Mouse (Mus musculus) MEL (cell line): ENCODE measurements around the gene Grid1. TPM values are rescaled to one million over a fixed set of nuclear protein-coding genes. Genes with fewer than 3 reads are reported as not detected.

Experiments used
- DNase-seq: peaks from one replicate; pipeline ENCODE4 v3.0.0; 2011; ENCODE audit warnings: low read depth, low spot score
- H3K27ac ChIP-seq: 2 replicates; pipeline ENCODE4 v1.5.1; 2012; ENCODE audit warnings: low read depth, mild to moderate bottlenecking, control low read depth, low read length, moderate library complexity; ENCODE audit not compliant: control insufficient read depth
- H3K27me3 ChIP-seq, 2 experiments: fragments of 150-350 bp in 1 of 2; sonication (generic) in 1 of 2; 2 replicates each; pipeline ENCODE4 v1.6.1; 2012; ENCODE audit warnings: low read length in 2 of 2, mild to moderate bottlenecking in 2 of 2, improper control_type of control experiment in 1 of 2, moderate library complexity in 1 of 2; ENCODE audit not compliant: insufficient read depth in 2 of 2, control insufficient read depth in 1 of 2
- H3K36me3 ChIP-seq, 2 experiments: 2 replicates each; pipeline ENCODE4 v1.6.1; 2012 to 2014; ENCODE audit warnings: low read length in 2 of 2, improper control_type of control experiment in 1 of 2, inconsistent platforms in 1 of 2, mild to moderate bottlenecking in 1 of 2; ENCODE audit not compliant: insufficient read depth in 2 of 2, control insufficient read depth in 1 of 2
- H3K4me1 ChIP-seq, 2 experiments: fragments of 150-350 bp in 1 of 2; sonication (generic) in 1 of 2; 2 replicates each; pipeline ENCODE4 v1.6.1; 2012; ENCODE audit warnings: low read length in 2 of 2, improper control_type of control experiment in 1 of 2, mild to moderate bottlenecking in 1 of 2; ENCODE audit not compliant: insufficient read depth in 2 of 2, control insufficient read depth in 1 of 2
- H3K4me3 ChIP-seq, 2 experiments: fragments of 150-350 bp in 1 of 2; sonication (generic) in 1 of 2; 2 replicates each; pipeline ENCODE4 v1.5.1; 2012; ENCODE audit warnings: low read depth in 2 of 2, low read length in 2 of 2, mild to moderate bottlenecking in 2 of 2, moderate library complexity in 2 of 2, control low read depth in 1 of 2, improper control_type of control experiment in 1 of 2; ENCODE audit not compliant: control insufficient read depth in 1 of 2, insufficient read depth in 1 of 2
- H3K79me2 ChIP-seq: 2 replicates; pipeline ENCODE4 v1.6.1; 2012; ENCODE audit warnings: mild to moderate bottlenecking, low read length, moderate library complexity; ENCODE audit not compliant: control insufficient read depth, poor library complexity, insufficient read depth
- H3K9ac ChIP-seq: 2 replicates; pipeline ENCODE4 v1.6.1; 2012; ENCODE audit warnings: low read depth, mild to moderate bottlenecking, control low read depth, low read length, moderate library complexity; ENCODE audit not compliant: control insufficient read depth, poor library complexity, severe bottlenecking
- H3K9me3 ChIP-seq: fragments of 150-350 bp; sonication (generic); replicated peaks from 2 replicates; pipeline ENCODE4 v1.6.1; 2012; ENCODE audit warnings: mild to moderate bottlenecking, low read length, improper control_type of control experiment, moderate library complexity; ENCODE audit not compliant: insufficient read depth
- CHD1 ChIP-seq: IDR thresholded peaks from 2 replicates; pipeline ENCODE4 v1.6.1; 2012; ENCODE audit warnings: low read depth, mild to moderate bottlenecking, inconsistent platforms, low read length, improper control_type of control experiment
- CTCF ChIP-seq, 3 experiments: IDR thresholded peaks in 2 of 3; conservative IDR thresholded peaks in 1 of 3; 2 replicates each; pipeline ENCODE4 v1.5.1; 2011 to 2012; ENCODE audit warnings: low read length in 3 of 3, low read depth in 2 of 3, mild to moderate bottlenecking in 2 of 3, improper control_type of control experiment in 1 of 3, inconsistent platforms in 1 of 3, mixed read lengths in 1 of 3, moderate library complexity in 1 of 3; ENCODE audit not compliant: control insufficient read depth in 1 of 3, insufficient read depth in 1 of 3, poor library complexity in 1 of 3, severe bottlenecking in 1 of 3
- E2F4 ChIP-seq: IDR thresholded peaks from 2 replicates; pipeline ENCODE4 v1.6.1; 2011; ENCODE audit warnings: low read depth, low read length, improper control_type of control experiment, borderline replicate concordance
- ELF1 ChIP-seq: IDR thresholded peaks from 2 replicates; pipeline ENCODE4 v1.6.1; 2014; ENCODE audit warnings: low read depth, mild to moderate bottlenecking, inconsistent platforms, low read length, improper control_type of control experiment, moderate library complexity
- EP300 ChIP-seq, 2 experiments: IDR thresholded peaks; 2 replicates each; pipeline ENCODE4 v1.6.1; 2011; ENCODE audit warnings: improper control_type of control experiment in 2 of 2, low read length in 2 of 2, low read depth in 1 of 2, mild to moderate bottlenecking in 1 of 2
- ETS1 ChIP-seq: IDR thresholded peaks from 2 replicates; pipeline ENCODE4 v1.6.1; 2012; ENCODE audit warnings: low read depth, mild to moderate bottlenecking, inconsistent platforms, low read length, improper control_type of control experiment, moderate library complexity
- JUND ChIP-seq: IDR thresholded peaks from 2 replicates; pipeline ENCODE4 v1.6.1; 2011; ENCODE audit warnings: low read depth, mild to moderate bottlenecking, improper control_type of control experiment, low read length
- KAT2A ChIP-seq: conservative IDR thresholded peaks from 2 replicates; pipeline ENCODE4 v1.6.1; 2012; ENCODE audit warnings: low read depth, low read length, improper control_type of control experiment, inconsistent platforms
- MAFK ChIP-seq: IDR thresholded peaks from 2 replicates; pipeline ENCODE4 v1.6.1; 2011; ENCODE audit warnings: low read depth, mild to moderate bottlenecking, low read length, improper control_type of control experiment, borderline replicate concordance
- MAX ChIP-seq: IDR thresholded peaks from 2 replicates; pipeline ENCODE4 v1.6.1; 2011; ENCODE audit warnings: low read length, improper control_type of control experiment
- MEF2A ChIP-seq: IDR thresholded peaks from 2 replicates; pipeline ENCODE4 v1.6.1; 2014; ENCODE audit warnings: low read depth, mild to moderate bottlenecking, inconsistent platforms, low read length, improper control_type of control experiment; ENCODE audit not compliant: poor library complexity, insufficient replicate concordance, severe bottlenecking; ENCODE audit errors: extremely low read depth
- MXI1 ChIP-seq: IDR thresholded peaks from 2 replicates; pipeline ENCODE4 v1.6.1; 2011; ENCODE audit warnings: mild to moderate bottlenecking, low read depth, low read length, improper control_type of control experiment
- NRF1 ChIP-seq: IDR thresholded peaks from 2 replicates; pipeline ENCODE4 v1.6.1; 2014; ENCODE audit warnings: low read depth, mild to moderate bottlenecking, inconsistent platforms, low read length, improper control_type of control experiment, moderate library complexity; ENCODE audit not compliant: poor library complexity, insufficient read depth, severe bottlenecking
- POLR2A ChIP-seq, 2 experiments: IDR thresholded peaks; 2 replicates each; pipeline ENCODE4 v1.6.1; 2011 to 2012; ENCODE audit warnings: low read length in 2 of 2, mild to moderate bottlenecking in 2 of 2, control low read depth in 1 of 2, improper control_type of control experiment in 1 of 2, low read depth in 1 of 2, moderate library complexity in 1 of 2; ENCODE audit not compliant: control insufficient read depth in 1 of 2, insufficient read depth in 1 of 2, poor library complexity in 1 of 2
- POLR2AphosphoS2 ChIP-seq: IDR thresholded peaks from 2 replicates; pipeline ENCODE4 v1.6.1; 2011; ENCODE audit warnings: low read length, improper control_type of control experiment
- POLR2AphosphoS5 ChIP-seq: IDR thresholded peaks from 2 replicates; pipeline ENCODE4 v1.6.1; 2012; ENCODE audit warnings: low read depth, borderline replicate concordance, mild to moderate bottlenecking, inconsistent platforms, low read length, moderate library complexity, mixed read lengths
- SMC3 ChIP-seq: IDR thresholded peaks from 2 replicates; pipeline ENCODE4 v1.6.1; 2011; ENCODE audit warnings: low read depth, low read length, improper control_type of control experiment
- TAL1 ChIP-seq: IDR thresholded peaks from 2 replicates; pipeline ENCODE4 v1.6.1; 2012; ENCODE audit warnings: mild to moderate bottlenecking, inconsistent platforms, low read length, moderate library complexity, mixed read lengths
- TBP ChIP-seq: IDR thresholded peaks from 2 replicates; pipeline ENCODE4 v1.8.0; 2011; ENCODE audit warnings: low read depth, low read length, improper control_type of control experiment
- USF1 ChIP-seq: IDR thresholded peaks from 2 replicates; pipeline ENCODE4 v1.6.1; 2014; ENCODE audit warnings: low read depth, mild to moderate bottlenecking, inconsistent platforms, low read length, improper control_type of control experiment, moderate library complexity
- USF2 ChIP-seq, 2 experiments: IDR thresholded peaks; 2 replicates each; pipeline ENCODE4 v1.6.1; 2011 to 2012; ENCODE audit warnings: improper control_type of control experiment in 2 of 2, low read length in 2 of 2, borderline replicate concordance in 1 of 2, inconsistent platforms in 1 of 2, low read depth in 1 of 2, mild to moderate bottlenecking in 1 of 2; ENCODE audit not compliant: insufficient read depth in 1 of 2
- ZMIZ1 ChIP-seq: IDR thresholded peaks from 2 replicates; pipeline ENCODE4 v1.6.1; 2012; ENCODE audit warnings: low read depth, mild to moderate bottlenecking, inconsistent platforms, low read length, improper control_type of control experiment, moderate library complexity
- polyA plus RNA-seq, 2 experiments: library from polyadenylated mRNA; stranded (reverse) in 1 of 2; unstranded in 1 of 2; fragments of >175 nt in 1 of 2; fragments of >200 nt in 1 of 2; gene quantifications; 2 replicates each; pipeline versions ENCODE4 v1.2.1 to v1.2.4; 2012; ENCODE audit warnings: low replicate concordance in 2 of 2, low read depth in 1 of 2; ENCODE audit not compliant: insufficient read length in 2 of 2, insufficient read depth in 1 of 2, missing spikeins in 1 of 2
- total RNA-seq: library from RNA; depleted of rRNA; stranded (reverse); fragments of 300-350 nt; gene quantifications from 2 replicates; pipeline ENCODE4 v1.2.3, GENCODE M21; 2012

Gene Grid1
- total and polyA plus RNA-seq, 3 experiments, result not detected

- no peaks in the 10 kb centered on the region for H3K4me1 ChIP-seq
- H3K9ac ChIP-seq, result no peak overlapping the region
- no peaks in the 10 kb centered on the region for H3K36me3 ChIP-seq
- H3K9me3 ChIP-seq, result no peaks in the 10 kb centered on the region
- H3K27me3 ChIP-seq, result no peaks in the 10 kb centered on the region
- no peak for DNase-seq
- H3K27ac ChIP-seq, result no peak overlapping the region
- H3K4me3 ChIP-seq, result no peak overlapping the region
- TF ChIP-seq SMC3, result no peak
- TF ChIP-seq E2F4, result no peak
- TF ChIP-seq ELF1, result no peak
- TF ChIP-seq, all 39 proteins: peak for 0
- no peaks in the 10 kb centered on the region for H3K79me2 ChIP-seq
Observed at GRCm38 (mm10) chr14:35336561-35336960, 516.7 kb downstream of the Grid1 start.

GRCm38 (mm10) chr14:35356011-35356410, 536.1 kb downstream of the Grid1 start:
- H3K4me1 ChIP-seq, result no peaks in the 10 kb centered on the region
- no peak for TF ChIP-seq TBP
- TF ChIP-seq POLR2A (IDR thresholded peaks at IDR 0.05; ENCODE audit: control insufficient read depth in 1 of 2, insufficient read depth in 1 of 2, low read depth in 1 of 2, low read length in 2 of 2, poor library complexity in 1 of 2), result no peak
- TF ChIP-seq USF2 (IDR thresholded peaks at IDR 0.05; ENCODE audit: borderline replicate concordance in 1 of 2, insufficient read depth in 1 of 2, low read depth in 1 of 2, low read length in 2 of 2), result no peak
- no peak for TF ChIP-seq MEF2A
- no peak for TF ChIP-seq EP300 (IDR thresholded peaks at IDR 0.05; ENCODE audit: low read depth in 1 of 2, low read length in 2 of 2)
- TF ChIP-seq USF1, result no peak
- TF ChIP-seq ELF1, result no peak
- TF ChIP-seq MXI1, result no peak
- no peak for TF ChIP-seq MAFK
- no peak for TF ChIP-seq NRF1
- TF ChIP-seq JUND, result no peak
- no peak for TF ChIP-seq POLR2AphosphoS2
- no peak for TF ChIP-seq ZMIZ1
- no peak for TF ChIP-seq CHD1
- TF ChIP-seq POLR2AphosphoS5, result no peak
- TF ChIP-seq MAX, result no peak
- TF ChIP-seq CTCF (IDR thresholded peaks at IDR 0.05 in 2 of 3, conservative IDR thresholded peaks at IDR 0.05 in 1 of 3; ENCODE audit: control insufficient read depth in 1 of 3, insufficient read depth in 1 of 3, low read depth in 2 of 3, low read length in 3 of 3, poor library complexity in 1 of 3, severe bottlenecking in 1 of 3), result no peak
- no peak for TF ChIP-seq TAL1
- TF ChIP-seq KAT2A, result no peak
- no peak for TF ChIP-seq ETS1

More at GRCm38 (mm10) chr14:35356011-35356410, 536.1 kb downstream of the Grid1 start:
- H3K4me3 ChIP-seq, result no peak overlapping the region
- H3K9ac ChIP-seq, result no peak overlapping the region
- H3K27ac ChIP-seq, result no peak overlapping the region
- no peaks in the 10 kb centered on the region for H3K36me3 ChIP-seq
- no peak for DNase-seq
- H3K79me2 ChIP-seq, result no peaks in the 10 kb centered on the region
- H3K9me3 ChIP-seq, result no peaks in the 10 kb centered on the region
- H3K27me3 ChIP-seq, result no peaks in the 10 kb centered on the region
